Mouse (Mus musculus) stomach, embryonic 15.5 days (tissue): Measurements from ENCODE around the gene Aebp2. TPM values are rescaled to one million over a fixed set of nuclear protein-coding genes. Genes with fewer than 3 reads are reported as not detected.
"Not testable (repeated sequence)": the region's sequence is repeated elsewhere in the genome, so short reads cannot be mapped to it uniquely, and the experiment has no call there.

Source experiments
- ATAC-seq: fragments of 200-750 bp; cut with Nextera tagmentation; 2 replicates; pipeline ENCODE4 v1.8.0; 2017; ENCODE audit warnings: low read depth, moderate number of reproducible peaks, moderate TSS enrichment; ENCODE audit not compliant: insufficient read depth, low FRiP score
- H3K27ac ChIP-seq: fragments of 300-500 bp; sonication (generic); 2 replicates; pipeline ENCODE4 v1.5.1; 2015; ENCODE audit warnings: mild to moderate bottlenecking, inconsistent platforms
- H3K27me3 ChIP-seq: fragments of 300-500 bp; sonication (generic); replicated peaks from 2 replicates; pipeline ENCODE4 v1.6.1; 2015; ENCODE audit warnings: inconsistent platforms
- H3K36me3 ChIP-seq: fragments of 300-500 bp; sonication (generic); 2 replicates; pipeline ENCODE4 v1.6.1; 2015; ENCODE audit warnings: inconsistent platforms
- H3K4me1 ChIP-seq: fragments of 300-500 bp; sonication (generic); 2 replicates; pipeline ENCODE4 v1.6.1; 2015; ENCODE audit warnings: inconsistent platforms
- H3K4me2 ChIP-seq: fragments of 300-500 bp; sonication (generic); 2 replicates; pipeline ENCODE4 v1.6.1; 2015; ENCODE audit warnings: mild to moderate bottlenecking, inconsistent platforms
- H3K4me3 ChIP-seq: fragments of 300-500 bp; sonication (generic); replicated peaks from 2 replicates; pipeline ENCODE4 v1.5.1; 2015; ENCODE audit warnings: inconsistent platforms
- H3K9ac ChIP-seq: fragments of 300-500 bp; sonication (generic); 2 replicates; pipeline ENCODE4 v1.6.1; 2015; ENCODE audit warnings: inconsistent platforms
- H3K9me3 ChIP-seq: fragments of 300-500 bp; sonication (generic); 2 replicates; pipeline ENCODE4 v1.6.1; 2016; ENCODE audit warnings: inconsistent platforms
- WGBS: fragments of 180-500 bp; shearing (Covaris S2); methylation state at CpG from one replicate; pipeline ENCODE4 v1.1.7; 2015; 5-methylcytosine and 5-hydroxymethylcytosine counted together
- polyA plus RNA-seq: library from polyadenylated mRNA; unstranded; fragments of >200 nt; fragmentation: Nextera tagmentation; extraction: Ambion mirVana; gene quantifications from 2 replicates; pipeline ENCODE4 v1.2.1, GENCODE M21; 2015

Gene Aebp2
- 11.5 and 12.6 TPM in 2 replicates for polyA plus RNA-seq

GRCm38 (mm10) chr6:140622391-140623225, at the start of gene Aebp2:
TSS of gene Aebp2 (plus strand) at chr6:140622663.
- Histone ChIP-seq H3K9me3 (no peaks in the 10 kb centered on the region), H3K4me1 (peaks cover 15% of the 10 kb centered on the region), H3K27me3 (no peaks in the 10 kb centered on the region), H3K36me3 (no peaks in the 10 kb centered on the region), H3K4me2 (peak within 1 kb of the TSS; percentile 61), H3K9ac (peak within 1 kb of the TSS; percentile 94), H3K27ac (peak within 1 kb of the TSS; percentile 97), H3K4me3 (peak within 1 kb of the TSS; percentile 100)
- WGBS = 46% methylated on average over 30 of the region's 30 CpGs
- no peak; the same call in 1 of the 2 replicates for ATAC-seq

DNA sequence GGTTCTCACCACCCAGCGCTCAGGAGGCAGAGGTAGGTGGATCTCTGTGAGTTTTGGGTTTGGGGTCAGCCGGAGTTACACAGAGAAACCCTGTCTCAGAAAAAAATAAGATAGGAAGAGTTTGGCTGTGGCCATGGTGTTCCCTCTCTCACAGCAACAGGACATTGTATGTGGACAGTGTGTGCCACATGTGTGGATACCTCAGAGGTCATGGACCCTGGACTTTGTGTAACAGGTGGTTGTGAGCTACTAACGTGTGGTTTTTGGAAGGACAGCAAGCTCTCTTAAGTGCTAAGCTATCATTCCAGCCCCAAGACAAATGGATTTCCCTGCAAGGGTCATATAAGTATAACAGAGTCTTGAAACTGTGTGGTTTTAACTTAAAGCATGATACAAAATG, 47.5 kb upstream of the Aebp2 start:
- ATAC-seq = no peak

GRCm38 (mm10) chr6:140576133-140576532, 46.3 kb upstream of the Aebp2 start:
- Histone ChIP-seq H3K9ac (no peak overlapping the region), H3K4me2 (no peak overlapping the region), H3K27ac (no peak overlapping the region), H3K36me3 (peaks cover 40% of the 10 kb centered on the region), H3K4me3 (no peak overlapping the region), H3K4me1 (no peaks in the 10 kb centered on the region), H3K27me3 (no peaks in the 10 kb centered on the region), H3K9me3 (no peaks in the 10 kb centered on the region)
- WGBS = 76% methylated on average over 8 of the region's 8 CpGs
- no peak for ATAC-seq

More for the DNA sequence above, 47.5 kb upstream of the Aebp2 start:
- Histone ChIP-seq H3K9ac (no peak overlapping the region), H3K27me3 (no peaks in the 10 kb centered on the region), H3K4me3 (no peak overlapping the region), H3K4me1 (no peaks in the 10 kb centered on the region), H3K4me2 (no peak overlapping the region), H3K27ac (no peak overlapping the region), H3K9me3 (no peaks in the 10 kb centered on the region), H3K36me3 (peaks cover 40% of the 10 kb centered on the region)
- WGBS = 88% methylated on average over 3 of the region's 3 CpGs

GRCm38 (mm10) chr6:140576961-140577821, 45.3 kb upstream of the Aebp2 start:
- no peaks in the 10 kb centered on the region for H3K4me1 ChIP-seq
- H3K9me3 ChIP-seq = no peaks in the 10 kb centered on the region
- no peak overlapping the region for H3K9ac ChIP-seq
- H3K36me3 ChIP-seq = peaks cover 36% of the 10 kb centered on the region
- WGBS = 58% methylated on average over 18 of the region's 18 CpGs
- no peak overlapping the region for H3K4me2 ChIP-seq
- H3K4me3 ChIP-seq = no peak overlapping the region
- no peaks in the 10 kb centered on the region for H3K27me3 ChIP-seq
- no peak overlapping the region; the same call in 1 of the 2 replicates for H3K27ac ChIP-seq
- ATAC-seq = no peak; the same call in 1 of the 2 replicates

DNA sequence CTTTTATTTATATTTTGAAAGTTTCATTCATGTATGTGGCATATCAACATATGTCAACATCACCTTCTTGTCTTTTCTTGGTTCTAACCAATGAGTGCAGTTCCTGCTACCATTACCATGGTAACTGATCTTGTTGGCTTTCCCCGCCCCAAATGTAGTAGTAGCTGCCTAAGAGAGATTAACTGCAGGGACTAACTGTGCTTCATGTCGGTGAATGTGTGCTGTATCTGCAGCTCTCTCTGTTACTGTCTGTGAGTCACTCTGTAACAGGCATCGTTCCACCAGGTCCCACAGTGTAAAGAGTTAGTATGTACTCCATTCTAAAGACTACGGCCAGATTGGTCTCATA, 44.7 kb upstream of the Aebp2 start:
- Histone ChIP-seq H3K27me3 (no peaks in the 10 kb centered on the region), H3K4me3 (no peak overlapping the region), H3K27ac (no peak overlapping the region), H3K4me2 (no peak overlapping the region), H3K9ac (no peak overlapping the region), H3K36me3 (peaks cover 30% of the 10 kb centered on the region), H3K9me3 (no peaks in the 10 kb centered on the region), H3K4me1 (no peaks in the 10 kb centered on the region)
- WGBS = 83% methylated on average over 4 of the region's 4 CpGs
- no peak for ATAC-seq

- ATAC-seq, H3K4me3 ChIP-seq, H3K4me2 ChIP-seq, H3K9me3 ChIP-seq, H3K27me3 ChIP-seq, H3K27ac ChIP-seq, H3K9ac ChIP-seq, H3K4me1 ChIP-seq: not testable (repeated sequence)
- peaks cover 23% of the 10 kb centered on the region for H3K36me3 ChIP-seq
Measured at GRCm38 (mm10) chr6:140578985-140579384, 43.5 kb upstream of the Aebp2 start.

- peaks cover 19% of the 10 kb centered on the region for H3K36me3 ChIP-seq
- WGBS = 77% methylated on average over 4 of the region's 4 CpGs
Measured at GRCm38 (mm10) chr6:140580170-140580569, 42.3 kb upstream of the Aebp2 start.

GRCm38 (mm10) chr6:140586714-140587259, 35.7 kb upstream of the Aebp2 start:
- WGBS = 77% methylated on average over 8 of the region's 8 CpGs
- Histone ChIP-seq H3K9me3 (no peaks in the 10 kb centered on the region), H3K36me3 (peaks cover 28% of the 10 kb centered on the region), H3K27me3 (no peaks in the 10 kb centered on the region), H3K27ac (peak overlapping the region; percentile 38; the same call in 1 of the 2 replicates), H3K4me1 (no peaks in the 10 kb centered on the region), H3K4me3 (no peak overlapping the region), H3K4me2 (no peak overlapping the region), H3K9ac (no peak overlapping the region)
- 0 out of 2 replicates have a peak, but pooled peaks have one; percentile 27 for ATAC-seq

More at GRCm38 (mm10) chr6:140580170-140580569, 42.3 kb upstream of the Aebp2 start:
- Histone ChIP-seq H3K9me3 (no peaks in the 10 kb centered on the region), H3K4me2 (no peak overlapping the region), H3K27ac (no peak overlapping the region), H3K4me1 (no peaks in the 10 kb centered on the region), H3K9ac (no peak overlapping the region), H3K27me3 (no peaks in the 10 kb centered on the region), H3K4me3 (no peak overlapping the region)
- ATAC-seq = no peak

GRCm38 (mm10) chr6:140591331-140591730, 31.1 kb upstream of the Aebp2 start:
- no peaks in the 10 kb centered on the region for H3K27me3 ChIP-seq
- H3K4me3 ChIP-seq = no peak overlapping the region
- no peak for ATAC-seq
- no peak overlapping the region for H3K9ac ChIP-seq
- WGBS = 81% methylated on average over 5 of the region's 5 CpGs
- no peaks in the 10 kb centered on the region for H3K4me1 ChIP-seq
- no peaks in the 10 kb centered on the region for H3K9me3 ChIP-seq
- H3K4me2 ChIP-seq = no peak overlapping the region
- H3K36me3 ChIP-seq = peaks cover 44% of the 10 kb centered on the region
- no peak overlapping the region for H3K27ac ChIP-seq

GRCm38 (mm10) chr6:140592713-140593112, 29.8 kb upstream of the Aebp2 start:
- Histone ChIP-seq H3K9ac (no peak overlapping the region), H3K27me3 (no peaks in the 10 kb centered on the region), H3K4me1 (no peaks in the 10 kb centered on the region), H3K4me2 (no peak overlapping the region), H3K4me3 (no peak overlapping the region), H3K36me3 (peaks cover 47% of the 10 kb centered on the region), H3K9me3 (no peaks in the 10 kb centered on the region), H3K27ac (no peak overlapping the region)
- WGBS = 85% methylated on average over 8 of the region's 8 CpGs
- no peak for ATAC-seq

DNA sequence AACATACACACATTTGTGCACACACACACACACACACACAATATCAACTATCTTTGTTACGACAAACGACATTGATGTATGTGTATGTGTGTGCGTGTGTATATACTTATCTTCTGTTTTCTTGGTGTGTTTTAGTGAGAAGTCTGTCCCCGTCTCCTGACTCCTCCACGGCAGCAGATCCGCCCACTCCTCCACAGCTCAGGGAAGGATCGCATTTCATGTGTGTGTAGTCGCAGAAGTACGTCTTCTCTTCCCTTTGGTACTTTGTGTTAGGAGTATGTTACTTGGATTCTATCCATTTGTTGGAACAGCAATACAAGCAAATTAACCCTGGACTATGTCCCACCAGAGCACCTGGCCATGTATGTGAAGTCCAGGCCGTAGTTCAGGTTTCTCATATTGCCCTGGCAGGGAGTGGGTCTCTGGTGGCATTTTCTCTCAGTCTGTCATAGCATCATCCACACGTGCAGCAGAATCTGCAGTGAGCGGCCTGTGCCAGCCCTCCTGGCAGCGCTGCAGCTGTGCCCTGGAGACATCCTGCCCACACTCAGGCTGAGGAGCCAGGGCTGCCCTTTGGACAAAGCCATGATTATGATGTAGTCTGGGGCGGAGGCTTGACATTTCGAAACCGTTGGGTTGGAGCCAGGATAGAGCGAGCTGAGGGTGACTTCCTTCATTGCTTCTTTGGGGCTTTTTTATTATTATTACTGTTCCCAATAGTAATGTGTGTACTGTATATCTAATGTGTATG, 28.9 kb upstream of the Aebp2 start:
- Histone ChIP-seq H3K27ac (no peak overlapping the region), H3K9me3 (no peaks in the 10 kb centered on the region), H3K4me1 (no peaks in the 10 kb centered on the region), H3K9ac (no peak overlapping the region), H3K27me3 (no peaks in the 10 kb centered on the region), H3K36me3 (peaks cover 43% of the 10 kb centered on the region), H3K4me3 (no peak overlapping the region), H3K4me2 (no peak overlapping the region)
- no peak for ATAC-seq
- WGBS = 73% methylated on average over 17 of the region's 17 CpGs
